Mouse (Mus musculus): Measurements from ENCODE around the gene Slfn8. TPM values are rescaled to one million over a fixed set of nuclear protein-coding genes. Genes with fewer than 3 reads are reported as not detected.

The Slfn8 gene
- 0.43 and 0.51 TPM in 2 replicates for polyA plus RNA-seq (2014; fragmentation: Nextera tagmentation; extraction: Ambion mirVana)

- Histone ChIP-seq H3K27me3 (replicated peaks; ENCODE audit: control insufficient read depth, insufficient read depth, low read length) (no peaks in the 10 kb centered on the region), H3K9ac (ENCODE audit: low read length) (no peak within 1 kb of the TSS), H3K4me2 (ENCODE audit: low read length) (no peak within 1 kb of the TSS), H3K4me1 (replicated peaks; ENCODE audit: control insufficient read depth, insufficient read depth, low read length) (no peaks in the 10 kb centered on the region), H3K27ac (ENCODE audit: low read depth) (no peak within 1 kb of the TSS), H3K36me3 (ENCODE audit: control insufficient read depth, insufficient read depth, low read length) (no peaks in the 10 kb centered on the region), H3K4me3 (ENCODE audit: low read depth, low read length) (no peak within 1 kb of the TSS), H3K9me3 (ENCODE audit: control insufficient read depth, low read length) (no peaks in the 10 kb centered on the region)
- WGBS = 61% methylated on average over 5 of the region's 5 CpGs
- DNase-seq (ENCODE audit: low spot score) (no peak), ATAC-seq (replicated peaks; ENCODE audit: low FRiP score, low TSS enrichment, low read depth) (no peak)
These were observed at the start of gene Slfn8 for GRCm38 (mm10) chr11:83020621-83021020. Slfn8 (minus strand) TSS chr11:83020810.

GRCm38 (mm10) chr11:83067982-83068694, 47.5 kb upstream of the Slfn8 start:
- 75% methylated on average over 4 of the region's 4 CpGs for WGBS
- Histone ChIP-seq H3K9ac (ENCODE audit: low read length) (no peak overlapping the region), H3K4me2 (ENCODE audit: low read length) (no peak overlapping the region), H3K4me1 (replicated peaks; ENCODE audit: control insufficient read depth, insufficient read depth, low read length) (no peaks in the 10 kb centered on the region), H3K36me3 (ENCODE audit: control insufficient read depth, insufficient read depth, low read length) (no peaks in the 10 kb centered on the region), H3K4me3 (ENCODE audit: low read depth, low read length) (no peak overlapping the region), H3K27ac (ENCODE audit: low read depth) (no peak overlapping the region), H3K9me3 (ENCODE audit: control insufficient read depth, low read length) (no peaks in the 10 kb centered on the region), H3K27me3 (replicated peaks; ENCODE audit: control insufficient read depth, insufficient read depth, low read length) (no peaks in the 10 kb centered on the region)
- ATAC-seq (replicated peaks; ENCODE audit: low FRiP score, low TSS enrichment, low read depth) (no peak), DNase-seq (ENCODE audit: low spot score) (peak; percentile 10)

- Histone ChIP-seq H3K36me3 (ENCODE audit: control insufficient read depth, insufficient read depth, low read length) (no peaks in the 10 kb centered on the region), H3K27me3 (replicated peaks; ENCODE audit: control insufficient read depth, insufficient read depth, low read length) (no peaks in the 10 kb centered on the region), H3K4me1 (replicated peaks; ENCODE audit: control insufficient read depth, insufficient read depth, low read length) (no peaks in the 10 kb centered on the region), H3K27ac (ENCODE audit: low read depth) (no peak overlapping the region), H3K9me3 (ENCODE audit: control insufficient read depth, low read length) (no peaks in the 10 kb centered on the region), H3K4me2 (ENCODE audit: low read length) (no peak overlapping the region), H3K9ac (ENCODE audit: low read length) (no peak overlapping the region), H3K4me3 (ENCODE audit: low read depth, low read length) (no peak overlapping the region)
- DNase-seq (ENCODE audit: low spot score) = peak; percentile 43
- no peak for ATAC-seq (replicated peaks; ENCODE audit: low FRiP score, low TSS enrichment, low read depth)
- WGBS = 55% methylated on average over 11 of the region's 11 CpGs
These were observed 46.3 kb upstream of the Slfn8 start for GRCm38 (mm10) chr11:83066640-83067531.

GRCm38 (mm10) chr11:83065441-83066344, 45.1 kb upstream of the Slfn8 start:
- ATAC-seq (replicated peaks; ENCODE audit: low FRiP score, low TSS enrichment, low read depth) (no peak), DNase-seq (ENCODE audit: low spot score) (peak; percentile 38)
- Histone ChIP-seq H3K4me1 (replicated peaks; ENCODE audit: control insufficient read depth, insufficient read depth, low read length) (no peaks in the 10 kb centered on the region), H3K9ac (ENCODE audit: low read length) (no peak overlapping the region), H3K36me3 (ENCODE audit: control insufficient read depth, insufficient read depth, low read length) (no peaks in the 10 kb centered on the region), H3K27me3 (replicated peaks; ENCODE audit: control insufficient read depth, insufficient read depth, low read length) (no peaks in the 10 kb centered on the region), H3K4me2 (ENCODE audit: low read length) (no peak overlapping the region), H3K4me3 (ENCODE audit: low read depth, low read length) (no peak overlapping the region), H3K27ac (ENCODE audit: low read depth) (no peak overlapping the region), H3K9me3 (ENCODE audit: control insufficient read depth, low read length) (no peaks in the 10 kb centered on the region)
- 21% methylated on average over 6 of the region's 6 CpGs for WGBS

GRCm38 (mm10) chr11:83064946-83065345, 44.3 kb upstream of the Slfn8 start, which contains the start of gene Slfn2:
Slfn2 (plus strand) TSS chr11:83065112.
- ATAC-seq (replicated peaks; ENCODE audit: low FRiP score, low TSS enrichment, low read depth) = no peak
- no peak within 1 kb of the TSS for H3K27ac ChIP-seq (ENCODE audit: low read depth)
- no peaks in the 10 kb centered on the region for H3K36me3 ChIP-seq (ENCODE audit: control insufficient read depth, insufficient read depth, low read length)
- no peak within 1 kb of the TSS for H3K4me2 ChIP-seq (ENCODE audit: low read length)
- no peaks in the 10 kb centered on the region for H3K4me1 ChIP-seq (replicated peaks; ENCODE audit: control insufficient read depth, insufficient read depth, low read length)
- no peaks in the 10 kb centered on the region for H3K27me3 ChIP-seq (replicated peaks; ENCODE audit: control insufficient read depth, insufficient read depth, low read length)
- no peaks in the 10 kb centered on the region for H3K9me3 ChIP-seq (ENCODE audit: control insufficient read depth, low read length)
- no peak for DNase-seq (ENCODE audit: low spot score)
- WGBS = 77% methylated on average over 2 of the region's 2 CpGs
- H3K4me3 ChIP-seq (ENCODE audit: low read depth, low read length) = no peak within 1 kb of the TSS
- H3K9ac ChIP-seq (ENCODE audit: low read length) = no peak within 1 kb of the TSS

- Histone ChIP-seq H3K9me3 (ENCODE audit: control insufficient read depth, low read length) (no peaks in the 10 kb centered on the region), H3K27me3 (replicated peaks; ENCODE audit: control insufficient read depth, insufficient read depth, low read length) (no peaks in the 10 kb centered on the region), H3K4me3 (ENCODE audit: low read depth, low read length) (no peak overlapping the region), H3K4me1 (replicated peaks; ENCODE audit: control insufficient read depth, insufficient read depth, low read length) (no peaks in the 10 kb centered on the region), H3K27ac (ENCODE audit: low read depth) (no peak overlapping the region), H3K4me2 (ENCODE audit: low read length) (no peak overlapping the region), H3K36me3 (ENCODE audit: control insufficient read depth, insufficient read depth, low read length) (no peaks in the 10 kb centered on the region), H3K9ac (ENCODE audit: low read length) (no peak overlapping the region)
- peak; percentile 41 for DNase-seq (ENCODE audit: low spot score)
- no peak for ATAC-seq (replicated peaks; ENCODE audit: low FRiP score, low TSS enrichment, low read depth)
- 65% methylated on average over 3 of the region's 3 CpGs for WGBS
These were observed 43.3 kb upstream of the Slfn8 start for GRCm38 (mm10) chr11:83063941-83064349.

- Histone ChIP-seq H3K9me3 (ENCODE audit: control insufficient read depth, low read length) (no peaks in the 10 kb centered on the region), H3K9ac (ENCODE audit: low read length) (no peak overlapping the region), H3K4me1 (replicated peaks; ENCODE audit: control insufficient read depth, insufficient read depth, low read length) (no peaks in the 10 kb centered on the region), H3K4me2 (ENCODE audit: low read length) (no peak overlapping the region), H3K4me3 (ENCODE audit: low read depth, low read length) (no peak overlapping the region), H3K27me3 (replicated peaks; ENCODE audit: control insufficient read depth, insufficient read depth, low read length) (no peaks in the 10 kb centered on the region), H3K27ac (ENCODE audit: low read depth) (no peak overlapping the region), H3K36me3 (ENCODE audit: control insufficient read depth, insufficient read depth, low read length) (no peaks in the 10 kb centered on the region)
- 72% methylated on average over 4 of the region's 4 CpGs for WGBS
- no peak for ATAC-seq (replicated peaks; ENCODE audit: low FRiP score, low TSS enrichment, low read depth)
- no peak for DNase-seq (ENCODE audit: low spot score)
These were observed 42.5 kb upstream of the Slfn8 start for GRCm38 (mm10) chr11:83063126-83063525.

GRCm38 (mm10) chr11:83061806-83062205, 41.2 kb upstream of the Slfn8 start:
- no peaks in the 10 kb centered on the region for H3K4me1 ChIP-seq (replicated peaks; ENCODE audit: control insufficient read depth, insufficient read depth, low read length)
- DNase-seq (ENCODE audit: low spot score) = peak; percentile 18

More at GRCm38 (mm10) chr11:83061806-83062205, 41.2 kb upstream of the Slfn8 start:
- no peaks in the 10 kb centered on the region for H3K27me3 ChIP-seq (replicated peaks; ENCODE audit: control insufficient read depth, insufficient read depth, low read length)
- no peak overlapping the region for H3K9ac ChIP-seq (ENCODE audit: low read length)
- H3K9me3 ChIP-seq (ENCODE audit: control insufficient read depth, low read length) = no peaks in the 10 kb centered on the region
- H3K4me2 ChIP-seq (ENCODE audit: low read length) = no peak overlapping the region
- no peak overlapping the region for H3K4me3 ChIP-seq (ENCODE audit: low read depth, low read length)
- no peak for ATAC-seq (replicated peaks; ENCODE audit: low FRiP score, low TSS enrichment, low read depth)
- no peak overlapping the region for H3K27ac ChIP-seq (ENCODE audit: low read depth)
- WGBS = 86% methylated on average over 7 of the region's 7 CpGs
- no peaks in the 10 kb centered on the region for H3K36me3 ChIP-seq (ENCODE audit: control insufficient read depth, insufficient read depth, low read length)
